Mouse (Mus musculus): ENCODE results near the gene Ttc39a.

- TF ChIP-seq EP300 (IDR thresholded peaks at IDR 0.05; ENCODE audit: low read depth) (no peak), CTCF (IDR thresholded peaks at IDR 0.05; ENCODE audit: low read depth) (no peak)
Observed at GRCm38 (mm10) chr4:109442126-109442525, 35.7 kb downstream of the Ttc39a start.

Measured in heart, postnatal 0 days (tissue).